Mouse (Mus musculus): ENCODE data around the gene Pdcd2l. TPM values are rescaled to one million over a fixed set of nuclear protein-coding genes. Genes with fewer than 3 reads are reported as not detected.

Pdcd2l gene
- polyA plus RNA-seq, 1 experiment = 25.1 TPM

- H3K4me1 ChIP-seq (ENCODE audit: control insufficient read depth, insufficient read depth, low read length) = no peaks in the 10 kb centered on the region
- no peak for TF ChIP-seq POLR2A (IDR thresholded peaks at IDR 0.05; ENCODE audit: low read depth, low read length)
- TF ChIP-seq CTCF (conservative IDR thresholded peaks at IDR 0.05; ENCODE audit: insufficient read depth, insufficient read length, low read depth, low read length) = no peak
- WGBS = 98% methylated on average over 3 of the region's 3 CpGs
Observed at GRCm38 (mm10) chr7:34157994-34158393, 38.5 kb downstream of the Pdcd2l start.

GRCm38 (mm10) chr7:34147193-34147592, 49.3 kb downstream of the Pdcd2l start:
- 92% methylated on average over 4 of the region's 4 CpGs for WGBS
- no peak for TF ChIP-seq POLR2A (IDR thresholded peaks at IDR 0.05; ENCODE audit: low read depth, low read length)
- no peak for TF ChIP-seq CTCF (conservative IDR thresholded peaks at IDR 0.05; ENCODE audit: insufficient read depth, insufficient read length, low read depth, low read length)
- Histone ChIP-seq H3K4me3 (ENCODE audit: insufficient read depth, low read depth, low read length) (no peak overlapping the region), H3K27me3 (replicated peaks; ENCODE audit: control insufficient read depth, insufficient read depth, low read length) (no peaks in the 10 kb centered on the region), H3K36me3 (ENCODE audit: control insufficient read depth, insufficient read depth, low read length) (peaks cover 27% of the 10 kb centered on the region), H3K27ac (ENCODE audit: insufficient read depth, low read depth, low read length) (no peak overlapping the region), H3K4me1 (ENCODE audit: control insufficient read depth, insufficient read depth, low read length) (no peaks in the 10 kb centered on the region)
- DNase-seq = no peak

More at GRCm38 (mm10) chr7:34157994-34158393, 38.5 kb downstream of the Pdcd2l start:
- Histone ChIP-seq H3K27me3 (replicated peaks; ENCODE audit: control insufficient read depth, insufficient read depth, low read length) (no peaks in the 10 kb centered on the region), H3K27ac (ENCODE audit: insufficient read depth, low read depth, low read length) (no peak overlapping the region), H3K4me3 (ENCODE audit: insufficient read depth, low read depth, low read length) (no peak overlapping the region), H3K36me3 (ENCODE audit: control insufficient read depth, insufficient read depth, low read length) (peaks cover 13% of the 10 kb centered on the region)
- no peak for DNase-seq

- Histone ChIP-seq H3K4me3 (ENCODE audit: insufficient read depth, low read depth, low read length) (no peak overlapping the region), H3K27me3 (replicated peaks; ENCODE audit: control insufficient read depth, insufficient read depth, low read length) (no peaks in the 10 kb centered on the region), H3K27ac (ENCODE audit: insufficient read depth, low read depth, low read length) (no peak overlapping the region), H3K36me3 (ENCODE audit: control insufficient read depth, insufficient read depth, low read length) (peaks cover 8% of the 10 kb centered on the region), H3K4me1 (ENCODE audit: control insufficient read depth, insufficient read depth, low read length) (no peaks in the 10 kb centered on the region)
- DNase-seq = no peak
- WGBS = 97% methylated on average over 13 of the region's 13 CpGs
- TF ChIP-seq CTCF (conservative IDR thresholded peaks at IDR 0.05; ENCODE audit: insufficient read depth, insufficient read length, low read depth, low read length) (no peak), POLR2A (IDR thresholded peaks at IDR 0.05; ENCODE audit: low read depth, low read length) (no peak)
Observed at GRCm38 (mm10) chr7:34141123-34141522, 55.3 kb downstream of the Pdcd2l start.

- Histone ChIP-seq H3K4me1 (ENCODE audit: control insufficient read depth, insufficient read depth, low read length) (no peaks in the 10 kb centered on the region), H3K27me3 (replicated peaks; ENCODE audit: control insufficient read depth, insufficient read depth, low read length) (no peaks in the 10 kb centered on the region), H3K36me3 (ENCODE audit: control insufficient read depth, insufficient read depth, low read length) (peaks cover 7% of the 10 kb centered on the region), H3K27ac (ENCODE audit: insufficient read depth, low read depth, low read length) (no peak overlapping the region), H3K4me3 (ENCODE audit: insufficient read depth, low read depth, low read length) (no peak overlapping the region)
- DNase-seq = no peak
- WGBS = 93% methylated on average over 6 of the region's 6 CpGs
- TF ChIP-seq POLR2A (IDR thresholded peaks at IDR 0.05; ENCODE audit: low read depth, low read length) = no peak
- no peak for TF ChIP-seq CTCF (conservative IDR thresholded peaks at IDR 0.05; ENCODE audit: insufficient read depth, insufficient read length, low read depth, low read length)
Observed at GRCm38 (mm10) chr7:34139493-34139892, 57.0 kb downstream of the Pdcd2l start.

Other genes with a start within 250 kb of the Pdcd2l start
- gene Scgb2b27, start 182.7 kb downstream of the Pdcd2l start, polyA plus RNA-seq (2012; rRNA removed) = not detected in 2 replicates
- gene Scgb1b27, start 175.2 kb downstream of the Pdcd2l start, polyA plus RNA-seq (2012; rRNA removed) = not detected in 2 replicates
- not detected in 2 replicates for gene Scgb1b30, start 101.2 kb downstream of the Pdcd2l start, polyA plus RNA-seq (2012; rRNA removed)
- gene Wtip, start 63.4 kb downstream of the Pdcd2l start, polyA plus RNA-seq (2012; rRNA removed) = 22.6 and 28.7 TPM in 2 replicates
- 28.4 and 32.7 TPM in 2 replicates for gene Uba2, start 27.1 kb downstream of the Pdcd2l start, polyA plus RNA-seq (2012; rRNA removed)
- gene Gpi1, start 33.7 kb upstream of the Pdcd2l start, polyA plus RNA-seq (2012; rRNA removed) = 413 and 444 TPM in 2 replicates
- gene Gm6096, start 54.4 kb upstream of the Pdcd2l start, polyA plus RNA-seq (2012; rRNA removed) = not detected in 2 replicates
- gene 4931406P16Rik, start 116.9 kb upstream of the Pdcd2l start, polyA plus RNA-seq (2012; rRNA removed) = 24.6 and 27.0 TPM in 2 replicates
- gene Lsm14a, start 196.7 kb upstream of the Pdcd2l start, polyA plus RNA-seq (2012; rRNA removed) = 41.5 and 48.1 TPM in 2 replicates

Measured in kidney, adult 2 months (tissue).